Mouse (Mus musculus) small intestine, adult 2 months (tissue): Measurements from ENCODE around the gene Mustn1.

ENCODE experiments used
- CTCF ChIP-seq: fragments of 200-500 bp; IDR thresholded peaks from 2 replicates; pipeline ENCODE4 v1.5.1; 2012; ENCODE audit warnings: low read depth, mild to moderate bottlenecking, control low read depth, inconsistent platforms, low read length, moderate library complexity, mixed read lengths; ENCODE audit not compliant: insufficient replicate concordance, insufficient read length; ENCODE audit errors: extremely low read depth
- POLR2A ChIP-seq: fragments of 200-500 bp; IDR thresholded peaks from 2 replicates; pipeline ENCODE4 v1.6.1; 2012; ENCODE audit warnings: low read depth, mild to moderate bottlenecking, control low read depth, inconsistent platforms, low read length, moderate library complexity

GRCm38 (mm10) chr14:30857990-30858389, 21.0 kb upstream of the Mustn1 start:
- TF ChIP-seq CTCF = peak; percentile 25; the same call in 1 of the 2 replicates
- no peak for TF ChIP-seq POLR2A
